Mouse (Mus musculus): ENCODE data around the gene Fsd1.

The Fsd1 gene

GRCm38 (mm10) chr17:56009962-56010240 is 23.6 kb downstream of the Fsd1 start:
- no peak for DNase-seq

GRCm38 (mm10) chr17:56010255-56010654 is 23.9 kb downstream of the Fsd1 start:
- DNase-seq: peak in 1 of 2 experiments; percentile 41

GRCm38 (mm10) chr17:56010681-56011080 is 24.4 kb downstream of the Fsd1 start:
- DNase-seq: peak; percentile 78 to 84

GRCm38 (mm10) chr17:56011441-56011840 is 25.1 kb downstream of the Fsd1 start:
- no peak for DNase-seq

GRCm38 (mm10) chr17:56015293-56015692 is 29.0 kb downstream of the Fsd1 start:
- DNase-seq: no peak

GRCm38 (mm10) chr17:56016382-56016781 is 30.1 kb downstream of the Fsd1 start:
- DNase-seq: no peak

GRCm38 (mm10) chr17:56016793-56017785 is 30.8 kb downstream of the Fsd1 start:
- peak in 1 of 2 experiments; percentile 39 for DNase-seq

- no peak for DNase-seq
Observed at GRCm38 (mm10) chr17:56017848-56018247, 31.5 kb downstream of the Fsd1 start.

- DNase-seq: peak; percentile 67 to 81
Observed at GRCm38 (mm10) chr17:56018347-56019131, 32.2 kb downstream of the Fsd1 start.

- no peak for DNase-seq
Observed at GRCm38 (mm10) chr17:56020400-56021084, 34.2 kb downstream of the Fsd1 start.

- DNase-seq: no peak
Observed at GRCm38 (mm10) chr17:56021161-56021910, 35.0 kb downstream of the Fsd1 start.

- no peak for DNase-seq
Observed at GRCm38 (mm10) chr17:56022131-56022988, 36.1 kb downstream of the Fsd1 start.

- DNase-seq: no peak
Observed at GRCm38 (mm10) chr17:56022989-56023290, 36.6 kb downstream of the Fsd1 start.

- no peak for DNase-seq
Observed at GRCm38 (mm10) chr17:56023386-56023785, 37.1 kb downstream of the Fsd1 start.

GRCm38 (mm10) chr17:56024476-56024875 is 38.2 kb downstream of the Fsd1 start:
- no peak for DNase-seq

GRCm38 (mm10) chr17:56024931-56025330 is 38.6 kb downstream of the Fsd1 start:
- no peak for DNase-seq

GRCm38 (mm10) chr17:56026303-56026702 is 40.0 kb downstream of the Fsd1 start:
- DNase-seq: no peak

- DNase-seq: peak in 1 of 2 experiments; percentile 56
Observed at GRCm38 (mm10) chr17:56026881-56027280, 40.6 kb downstream of the Fsd1 start.

- no peak for DNase-seq
Observed at GRCm38 (mm10) chr17:56027801-56028441, 41.6 kb downstream of the Fsd1 start.

- no peak for DNase-seq
Observed at GRCm38 (mm10) chr17:56030238-56030870, 44.0 kb downstream of the Fsd1 start.

GRCm38 (mm10) chr17:56030919-56031318 is 44.6 kb downstream of the Fsd1 start:
- DNase-seq: peak; percentile 71 to 89
